Mouse (Mus musculus) spleen, adult 2 months (tissue): ENCODE measurements around the gene Syt5. TPM values are rescaled to one million over a fixed set of nuclear protein-coding genes. Genes with fewer than 3 reads are reported as not detected.
A peak's percentile ranks its signal among the peaks of the same experiment; 100 is the strongest.

Experiments
- DNase-seq, 2 experiments: peaks; one replicate each; pipeline versions ENCODE4 v3.0.0 to v3.0.0-alpha.2; 2012 to 2021; ENCODE audit warnings: low spot score in 2 of 2, low read depth in 1 of 2
- H3K27ac ChIP-seq: fragments of 200-500 bp; 2 replicates; pipeline ENCODE4 v1.5.1; 2012; ENCODE audit warnings: low read length, inconsistent platforms; ENCODE audit not compliant: insufficient read depth
- H3K27me3 ChIP-seq: fragments of 200-500 bp; 2 replicates; pipeline ENCODE4 v1.6.1; 2012; ENCODE audit warnings: mild to moderate bottlenecking, moderate library complexity, low read length, inconsistent platforms; ENCODE audit not compliant: control insufficient read depth, insufficient read depth
- H3K36me3 ChIP-seq: fragments of 200-500 bp; 2 replicates; pipeline ENCODE4 v1.6.1; 2012; ENCODE audit warnings: mild to moderate bottlenecking, low read length, inconsistent platforms; ENCODE audit not compliant: control insufficient read depth, insufficient read depth
- H3K4me1 ChIP-seq: fragments of 200-500 bp; 2 replicates; pipeline ENCODE4 v1.6.1; 2011; ENCODE audit warnings: inconsistent platforms; ENCODE audit not compliant: control insufficient read depth, insufficient read depth, insufficient read length
- H3K4me3 ChIP-seq: fragments of 200-500 bp; 2 replicates; pipeline ENCODE4 v1.5.1; 2011; ENCODE audit warnings: mild to moderate bottlenecking, inconsistent platforms; ENCODE audit not compliant: insufficient read depth, insufficient read length; ENCODE audit errors: extremely low read depth
- CTCF ChIP-seq: fragments of 200-500 bp; IDR thresholded peaks from 2 replicates; pipeline ENCODE4 v1.5.1; 2011; ENCODE audit warnings: mild to moderate bottlenecking, inconsistent platforms; ENCODE audit not compliant: insufficient read depth, insufficient read length, insufficient replicate concordance; ENCODE audit errors: extremely low read depth
- POLR2A ChIP-seq: fragments of 200-500 bp; IDR thresholded peaks from 2 replicates; pipeline ENCODE4 v1.6.1; 2011; ENCODE audit warnings: low read depth, low read length, inconsistent platforms
- WGBS: fragments of 180-500 bp; shearing (Covaris S2); methylation state at CpG from one replicate; pipeline ENCODE4 v1.1.7; 2018; 5-methylcytosine and 5-hydroxymethylcytosine counted together
- polyA plus RNA-seq: library from polyadenylated mRNA; depleted of rRNA; stranded (reverse); fragments of >200 nt; gene quantifications from 2 replicates; pipeline ENCODE4 v1.2.3, GENCODE M21; 2012

Syt5 gene
- polyA plus RNA-seq, 1 experiment = 0.21 TPM

GRCm38 (mm10) chr7:4513236-4513635 lies 34.1 kb downstream of the Syt5 start:
- DNase-seq = peak in 1 of 2 experiments; percentile 26
- Histone ChIP-seq H3K27me3 (no peaks in the 10 kb centered on the region), H3K27ac (no peak overlapping the region), H3K4me3 (no peak overlapping the region), H3K4me1 (peaks cover 2% of the 10 kb centered on the region; the same call in 1 of the 2 replicates), H3K36me3 (no peaks in the 10 kb centered on the region)
- TF ChIP-seq CTCF (peak; percentile 87), POLR2A (no peak)
- WGBS = 40% methylated on average over 13 of the region's 13 CpGs

- Histone ChIP-seq H3K4me3 (no peak overlapping the region), H3K27me3 (no peaks in the 10 kb centered on the region), H3K4me1 (no peaks in the 10 kb centered on the region), H3K27ac (no peak overlapping the region), H3K36me3 (no peaks in the 10 kb centered on the region)
- 85% methylated on average over 8 of the region's 8 CpGs for WGBS
- DNase-seq = no peak
- TF ChIP-seq POLR2A = no peak
- no peak for TF ChIP-seq CTCF
These were observed 35.7 kb downstream of the Syt5 start for GRCm38 (mm10) chr7:4511489-4512224.

GRCm38 (mm10) chr7:4509863-4510608 lies 37.3 kb downstream of the Syt5 start:
- WGBS = 30% methylated on average over 24 of the region's 24 CpGs
- TF ChIP-seq POLR2A = no peak
- TF ChIP-seq CTCF = peak; percentile 81
- peak in 1 of 2 experiments; percentile 66 for DNase-seq
- Histone ChIP-seq H3K27me3 (no peaks in the 10 kb centered on the region), H3K4me1 (peaks cover 2% of the 10 kb centered on the region; the same call in 1 of the 2 replicates), H3K4me3 (no peak overlapping the region), H3K36me3 (no peaks in the 10 kb centered on the region), H3K27ac (no peak overlapping the region)

- H3K36me3 ChIP-seq = no peaks in the 10 kb centered on the region
- peaks cover 8% of the 10 kb centered on the region; the same call in 1 of the 2 replicates for H3K4me1 ChIP-seq
- H3K27ac ChIP-seq = no peak overlapping the region
- 69% methylated on average over 8 of the region's 8 CpGs for WGBS
- no peak overlapping the region for H3K4me3 ChIP-seq
- no peak for DNase-seq
- TF ChIP-seq POLR2A = no peak
- no peak for TF ChIP-seq CTCF
- no peaks in the 10 kb centered on the region for H3K27me3 ChIP-seq
These were observed 38.6 kb downstream of the Syt5 start for GRCm38 (mm10) chr7:4508739-4509116.

- Histone ChIP-seq H3K4me3 (no peak overlapping the region), H3K27ac (no peak overlapping the region), H3K36me3 (no peaks in the 10 kb centered on the region), H3K27me3 (no peaks in the 10 kb centered on the region), H3K4me1 (peaks cover 8% of the 10 kb centered on the region; the same call in 1 of the 2 replicates)
- DNase-seq = no peak
- TF ChIP-seq CTCF (peak; percentile 6; the same call in 1 of the 2 replicates), POLR2A (no peak)
- 86% methylated on average over 31 of the region's 32 CpGs for WGBS
These were observed 39.1 kb downstream of the Syt5 start for GRCm38 (mm10) chr7:4508062-4508738.

GRCm38 (mm10) chr7:4507220-4507619 lies 40.1 kb downstream of the Syt5 start:
- DNase-seq = no peak
- WGBS = 73% methylated on average over 3 of the region's 4 CpGs
- H3K27me3 ChIP-seq = no peaks in the 10 kb centered on the region
- TF ChIP-seq POLR2A (no peak), CTCF (no peak)
- H3K36me3 ChIP-seq = no peaks in the 10 kb centered on the region
- H3K27ac ChIP-seq = no peak overlapping the region
- no peak overlapping the region for H3K4me3 ChIP-seq
- peaks cover 8% of the 10 kb centered on the region; the same call in 1 of the 2 replicates for H3K4me1 ChIP-seq
